Mouse (Mus musculus): Measurements from ENCODE around the gene Pald1. TPM values are rescaled to one million over a fixed set of nuclear protein-coding genes. Genes with fewer than 3 reads are reported as not detected.

Gene Pald1
- polyA plus RNA-seq, 1 experiment from 2014 or later, result 16.1 TPM

DNA sequence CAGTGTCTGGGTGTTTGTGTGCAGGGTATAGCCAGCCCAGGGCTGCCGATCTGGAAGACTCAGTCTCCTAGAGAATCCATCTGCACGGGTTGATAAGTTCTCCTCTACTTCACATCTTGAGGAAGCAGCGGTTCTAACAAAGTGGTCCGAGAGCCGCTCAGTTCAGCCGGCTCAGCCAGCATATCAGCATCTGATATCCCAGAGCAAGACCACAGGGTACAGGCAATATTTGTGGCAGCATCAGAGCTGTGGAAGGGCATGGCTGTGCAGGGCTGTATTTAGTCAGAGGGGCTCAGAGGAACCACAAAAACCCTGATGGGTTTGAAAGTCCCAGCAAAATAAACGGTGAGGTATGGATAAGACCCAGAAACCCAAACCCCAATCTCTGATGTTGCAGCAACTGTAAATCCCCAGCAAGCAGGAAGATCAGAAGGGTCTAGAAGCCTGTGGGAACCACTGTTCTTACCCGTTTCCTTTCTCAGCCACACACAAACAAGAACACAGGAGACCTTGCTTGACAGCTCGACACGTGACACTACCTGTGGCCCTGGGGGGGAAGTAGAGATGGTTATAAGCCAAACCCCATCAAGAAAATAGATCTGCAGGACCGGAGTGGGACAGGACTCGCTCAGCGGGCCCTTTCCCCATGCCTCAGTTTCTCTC lies 77.3 kb downstream of the Pald1 start:
- no peak overlapping the region for H3K27ac ChIP-seq (replicated peaks; ENCODE audit: low read depth, low read length)
- ATAC-seq (replicated peaks; ENCODE audit: insufficient number of reproducible peaks, low FRiP score, low TSS enrichment, low read depth), result no peak
- no peak overlapping the region for H3K4me2 ChIP-seq (ENCODE audit: low read depth, low read length)
- WGBS, result 80% methylated on average over 13 of the region's 13 CpGs
- H3K4me1 ChIP-seq (ENCODE audit: control insufficient read depth, insufficient read depth, low read length), result no peaks in the 10 kb centered on the region
- H3K9ac ChIP-seq (replicated peaks; ENCODE audit: low read length), result no peak overlapping the region
- DNase-seq (ENCODE audit: low spot score), result no peak
- no peaks in the 10 kb centered on the region for H3K36me3 ChIP-seq (replicated peaks; ENCODE audit: control insufficient read depth, insufficient read depth, low read depth, low read length)
- no peaks in the 10 kb centered on the region for H3K27me3 ChIP-seq (ENCODE audit: control insufficient read depth, insufficient read depth, low read length)
- no peak overlapping the region for H3K4me3 ChIP-seq (ENCODE audit: low read depth, low read length)
- H3K9me3 ChIP-seq (replicated peaks; ENCODE audit: control insufficient read depth, low read length), result no peaks in the 10 kb centered on the region

DNA sequence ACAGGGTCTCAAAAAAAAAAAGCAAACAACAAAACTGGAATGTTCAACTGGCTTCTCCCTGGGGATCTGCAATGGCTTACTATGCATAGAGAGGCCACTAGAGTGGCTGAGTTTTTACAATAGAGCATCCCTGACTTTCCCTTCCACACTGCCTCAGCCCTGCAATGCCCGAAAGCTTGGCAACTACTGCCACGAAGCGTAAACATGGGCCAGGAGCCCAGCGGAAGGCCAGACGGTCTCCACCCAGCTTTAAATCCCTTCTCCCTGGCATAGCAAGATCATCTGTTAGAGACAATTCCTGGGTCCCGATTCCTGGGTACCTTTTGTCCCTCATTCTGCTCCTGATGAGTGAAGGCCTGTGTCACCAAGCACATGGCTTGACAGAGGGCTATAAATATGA lies 79.3 kb downstream of the Pald1 start:
- ATAC-seq (replicated peaks; ENCODE audit: insufficient number of reproducible peaks, low FRiP score, low TSS enrichment, low read depth) (no peak), DNase-seq (ENCODE audit: low spot score) (no peak)
- WGBS, result 90% methylated on average over 6 of the region's 6 CpGs

DNA sequence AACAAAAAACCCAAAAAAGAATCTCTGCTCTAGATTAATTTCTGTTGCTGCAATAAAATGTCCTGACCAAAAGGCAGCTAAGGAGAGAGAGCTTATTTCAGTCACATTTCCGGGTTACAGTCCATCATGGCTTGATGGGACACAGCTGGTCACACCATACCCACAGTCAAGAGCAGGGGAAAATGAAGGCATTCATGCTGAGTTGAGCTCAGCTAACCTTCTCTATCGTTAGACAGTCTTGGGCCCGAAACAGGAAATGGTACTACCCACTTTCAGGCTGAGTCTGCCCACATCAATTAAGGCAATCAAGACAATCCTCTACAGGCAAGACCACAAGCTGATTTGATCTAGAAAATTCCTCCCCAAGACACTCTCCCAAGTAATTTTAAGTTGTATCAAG lies 82.3 kb downstream of the Pald1 start:
- no peak overlapping the region for H3K4me3 ChIP-seq (ENCODE audit: low read depth, low read length)
- 64% methylated on average over 3 of the region's 3 CpGs for whole genome bisulfite sequencing
- H3K27ac ChIP-seq (replicated peaks; ENCODE audit: low read depth, low read length), result no peak overlapping the region
- no peaks in the 10 kb centered on the region for H3K9me3 ChIP-seq (replicated peaks; ENCODE audit: control insufficient read depth, low read length)
- H3K4me1 ChIP-seq (ENCODE audit: control insufficient read depth, insufficient read depth, low read length), result no peaks in the 10 kb centered on the region
- ATAC-seq (replicated peaks; ENCODE audit: insufficient number of reproducible peaks, low FRiP score, low TSS enrichment, low read depth) (no peak), DNase-seq (ENCODE audit: low spot score) (no peak)
- no peaks in the 10 kb centered on the region for H3K36me3 ChIP-seq (replicated peaks; ENCODE audit: control insufficient read depth, insufficient read depth, low read depth, low read length)
- no peak overlapping the region for H3K4me2 ChIP-seq (ENCODE audit: low read depth, low read length)
- H3K9ac ChIP-seq (replicated peaks; ENCODE audit: low read length), result no peak overlapping the region
- H3K27me3 ChIP-seq (ENCODE audit: control insufficient read depth, insufficient read depth, low read length), result no peaks in the 10 kb centered on the region

More for the DNA sequence above, 79.3 kb downstream of the Pald1 start:
- H3K4me1 ChIP-seq (ENCODE audit: control insufficient read depth, insufficient read depth, low read length), result no peaks in the 10 kb centered on the region
- no peak overlapping the region for H3K27ac ChIP-seq (replicated peaks; ENCODE audit: low read depth, low read length)
- H3K4me2 ChIP-seq (ENCODE audit: low read depth, low read length), result no peak overlapping the region
- no peaks in the 10 kb centered on the region for H3K9me3 ChIP-seq (replicated peaks; ENCODE audit: control insufficient read depth, low read length)
- no peak overlapping the region for H3K4me3 ChIP-seq (ENCODE audit: low read depth, low read length)
- no peaks in the 10 kb centered on the region for H3K27me3 ChIP-seq (ENCODE audit: control insufficient read depth, insufficient read depth, low read length)
- no peaks in the 10 kb centered on the region for H3K36me3 ChIP-seq (replicated peaks; ENCODE audit: control insufficient read depth, insufficient read depth, low read depth, low read length)
- H3K9ac ChIP-seq (replicated peaks; ENCODE audit: low read length), result no peak overlapping the region

DNA sequence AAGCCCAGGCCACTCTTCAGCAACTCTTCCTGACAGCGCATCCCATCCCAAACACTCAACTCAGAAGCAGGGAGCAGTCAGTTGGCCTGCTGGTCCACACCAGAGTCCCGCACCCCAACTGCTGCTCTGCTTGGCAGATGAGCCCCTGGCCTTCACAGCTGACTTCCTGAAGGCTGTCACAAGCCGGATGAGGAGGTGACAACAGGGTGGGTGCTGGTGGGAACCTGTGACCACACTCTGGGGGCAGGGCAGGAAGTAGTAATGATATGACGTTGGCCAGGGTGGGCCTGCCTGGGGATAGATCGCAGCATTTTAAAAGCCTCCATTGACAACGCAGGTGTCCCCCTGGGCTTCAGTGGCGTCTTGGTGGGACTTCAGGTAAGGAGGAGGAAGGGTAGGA lies 85.9 kb downstream of the Pald1 start, which contains the start of gene Prf1:
Gene Prf1 (plus strand): TSS at position 357 of the 400 bp plus-strand sequence.
- Histone ChIP-seq H3K4me3 (ENCODE audit: low read depth, low read length) (no peak within 1 kb of the TSS), H3K9ac (replicated peaks; ENCODE audit: low read length) (no peak within 1 kb of the TSS), H3K36me3 (replicated peaks; ENCODE audit: control insufficient read depth, insufficient read depth, low read depth, low read length) (no peaks in the 10 kb centered on the region), H3K9me3 (replicated peaks; ENCODE audit: control insufficient read depth, low read length) (no peaks in the 10 kb centered on the region), H3K27ac (replicated peaks; ENCODE audit: low read depth, low read length) (no peak within 1 kb of the TSS), H3K4me2 (ENCODE audit: low read depth, low read length) (no peak within 1 kb of the TSS), H3K4me1 (ENCODE audit: control insufficient read depth, insufficient read depth, low read length) (no peaks in the 10 kb centered on the region), H3K27me3 (ENCODE audit: control insufficient read depth, insufficient read depth, low read length) (no peaks in the 10 kb centered on the region)
- ATAC-seq (replicated peaks; ENCODE audit: insufficient number of reproducible peaks, low FRiP score, low TSS enrichment, low read depth) (no peak), DNase-seq (ENCODE audit: low spot score) (no peak)
- WGBS, result 85% methylated on average over 7 of the region's 7 CpGs

DNA sequence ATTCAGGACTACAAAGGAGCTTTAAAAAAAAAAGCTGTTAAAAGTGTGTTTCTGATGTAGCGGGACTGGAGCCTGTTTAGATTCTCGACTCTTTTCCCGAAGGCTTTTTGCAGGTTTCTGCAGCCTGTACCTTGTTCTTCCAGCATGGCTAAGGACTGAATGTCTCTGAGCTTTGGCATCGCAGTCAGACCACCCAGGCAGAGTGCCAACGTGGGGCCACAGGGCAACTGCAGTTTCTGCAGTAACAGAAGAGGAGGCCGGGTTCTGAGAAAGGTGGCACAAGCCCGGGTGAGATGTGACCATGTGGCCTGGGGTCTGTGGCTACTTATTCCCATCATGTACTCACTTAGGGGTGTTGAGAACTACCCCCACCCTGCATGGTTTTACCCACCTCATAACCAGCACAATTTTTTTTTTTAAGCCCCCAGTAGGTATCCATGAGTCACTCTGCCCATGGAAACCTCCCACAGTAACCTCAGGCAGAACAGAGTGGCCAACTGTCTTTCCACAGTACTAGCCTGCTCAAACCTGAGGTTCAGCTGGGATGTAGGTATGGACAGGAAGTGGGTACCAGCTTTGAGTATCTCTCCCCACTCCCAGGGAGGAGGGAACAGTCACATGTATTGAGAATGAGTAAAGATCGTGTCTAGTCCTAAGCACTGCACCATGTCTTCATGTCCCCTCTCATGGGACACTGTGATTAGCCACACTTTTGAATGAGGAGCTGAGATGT lies 86.5 kb downstream of the Pald1 start:
- H3K27ac ChIP-seq (replicated peaks; ENCODE audit: low read depth, low read length), result no peak overlapping the region
- no peak overlapping the region for H3K9ac ChIP-seq (replicated peaks; ENCODE audit: low read length)
- H3K4me3 ChIP-seq (ENCODE audit: low read depth, low read length), result no peak overlapping the region
- H3K4me2 ChIP-seq (ENCODE audit: low read depth, low read length), result no peak overlapping the region
- no peak for DNase-seq (ENCODE audit: low spot score)
- H3K9me3 ChIP-seq (replicated peaks; ENCODE audit: control insufficient read depth, low read length), result no peaks in the 10 kb centered on the region
- WGBS, result 85% methylated on average over 8 of the region's 8 CpGs
- H3K27me3 ChIP-seq (ENCODE audit: control insufficient read depth, insufficient read depth, low read length), result no peaks in the 10 kb centered on the region
- no peaks in the 10 kb centered on the region for H3K36me3 ChIP-seq (replicated peaks; ENCODE audit: control insufficient read depth, insufficient read depth, low read depth, low read length)
- H3K4me1 ChIP-seq (ENCODE audit: control insufficient read depth, insufficient read depth, low read length), result no peaks in the 10 kb centered on the region
- no peak for ATAC-seq (replicated peaks; ENCODE audit: insufficient number of reproducible peaks, low FRiP score, low TSS enrichment, low read depth)

DNA sequence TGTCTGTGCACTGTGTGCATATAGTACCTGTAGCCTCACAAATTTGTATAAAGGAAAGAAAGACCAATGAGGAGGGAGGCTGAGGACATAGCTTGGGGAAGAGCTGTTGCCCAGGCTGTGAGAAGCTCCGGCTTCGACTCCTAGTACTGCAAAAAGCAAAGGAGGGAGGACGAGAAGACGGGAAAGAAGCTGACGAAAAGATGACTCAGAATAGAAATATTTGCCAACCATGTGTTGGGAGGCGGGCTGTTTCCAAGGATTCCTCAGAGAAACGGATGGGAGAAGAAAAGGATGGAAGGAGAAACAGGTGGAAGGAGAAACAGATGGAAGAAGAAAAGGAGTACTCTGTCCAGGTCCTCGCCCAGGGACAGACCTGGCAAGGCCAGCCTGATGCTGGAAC lies 89.1 kb downstream of the Pald1 start:
- Histone ChIP-seq H3K4me2 (ENCODE audit: low read depth, low read length) (no peak overlapping the region), H3K4me1 (ENCODE audit: control insufficient read depth, insufficient read depth, low read length) (no peaks in the 10 kb centered on the region), H3K9me3 (replicated peaks; ENCODE audit: control insufficient read depth, low read length) (no peaks in the 10 kb centered on the region), H3K4me3 (ENCODE audit: low read depth, low read length) (no peak overlapping the region), H3K9ac (replicated peaks; ENCODE audit: low read length) (no peak overlapping the region), H3K27ac (replicated peaks; ENCODE audit: low read depth, low read length) (no peak overlapping the region), H3K36me3 (replicated peaks; ENCODE audit: control insufficient read depth, insufficient read depth, low read depth, low read length) (no peaks in the 10 kb centered on the region), H3K27me3 (ENCODE audit: control insufficient read depth, insufficient read depth, low read length) (no peaks in the 10 kb centered on the region)
- ATAC-seq (replicated peaks; ENCODE audit: insufficient number of reproducible peaks, low FRiP score, low TSS enrichment, low read depth), result no peak
- no peak for DNase-seq (ENCODE audit: low spot score)
- WGBS, result 88% methylated on average over 8 of the region's 8 CpGs

DNA sequence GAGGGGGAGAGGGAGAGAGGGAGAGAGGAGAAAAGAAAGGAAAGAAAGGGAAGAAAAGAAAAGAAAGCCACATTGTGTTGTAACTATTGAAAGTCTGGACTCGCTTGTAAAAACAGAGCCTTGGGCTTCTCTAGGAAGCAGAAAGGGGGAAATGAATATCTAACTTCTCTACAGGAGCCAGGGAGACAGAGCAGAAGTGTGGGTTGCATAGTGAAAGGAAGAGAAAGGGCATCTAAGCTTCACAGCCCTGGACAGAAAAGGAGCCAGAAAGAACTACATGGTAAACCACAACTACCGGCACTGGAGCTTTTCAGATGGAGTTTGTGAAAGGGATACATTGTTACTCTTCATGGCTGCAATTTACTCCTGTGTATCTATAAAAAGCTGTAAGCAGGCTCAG lies 92.9 kb downstream of the Pald1 start:
- no peak overlapping the region for H3K27ac ChIP-seq (replicated peaks; ENCODE audit: low read depth, low read length)
- H3K9me3 ChIP-seq (replicated peaks; ENCODE audit: control insufficient read depth, low read length), result no peaks in the 10 kb centered on the region
- no peaks in the 10 kb centered on the region for H3K36me3 ChIP-seq (replicated peaks; ENCODE audit: control insufficient read depth, insufficient read depth, low read depth, low read length)
- no peak overlapping the region for H3K4me2 ChIP-seq (ENCODE audit: low read depth, low read length)
- DNase-seq (ENCODE audit: low spot score), result no peak
- H3K4me3 ChIP-seq (ENCODE audit: low read depth, low read length), result no peak overlapping the region
- H3K4me1 ChIP-seq (ENCODE audit: control insufficient read depth, insufficient read depth, low read length), result no peaks in the 10 kb centered on the region
- WGBS, result 41% methylated on average over 2 of the region's 2 CpGs
- ATAC-seq (replicated peaks; ENCODE audit: insufficient number of reproducible peaks, low FRiP score, low TSS enrichment, low read depth), result no peak
- H3K9ac ChIP-seq (replicated peaks; ENCODE audit: low read length), result no peak overlapping the region
- H3K27me3 ChIP-seq (ENCODE audit: control insufficient read depth, insufficient read depth, low read length), result no peaks in the 10 kb centered on the region

DNA sequence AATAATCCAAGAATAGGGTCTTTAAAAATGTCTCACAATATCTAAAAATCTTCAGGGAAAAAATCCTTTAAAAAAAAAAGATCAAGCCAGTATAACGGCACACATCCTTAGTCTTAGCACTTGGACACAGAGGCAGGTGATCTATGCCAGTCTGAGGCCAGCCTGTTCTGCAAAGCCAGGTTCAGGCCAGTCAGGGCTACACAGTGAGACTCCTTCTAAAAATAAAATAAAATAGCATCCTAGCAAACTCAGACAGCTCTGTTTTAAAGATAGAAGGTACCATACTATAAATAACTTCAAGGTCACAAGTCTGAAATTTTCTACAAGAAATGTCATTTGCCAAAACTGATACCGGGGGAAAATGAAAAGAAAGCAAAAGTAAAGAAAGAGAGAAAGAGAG lies 93.3 kb downstream of the Pald1 start:
- Histone ChIP-seq H3K4me1 (ENCODE audit: control insufficient read depth, insufficient read depth, low read length) (no peaks in the 10 kb centered on the region), H3K4me2 (ENCODE audit: low read depth, low read length) (no peak overlapping the region), H3K27ac (replicated peaks; ENCODE audit: low read depth, low read length) (no peak overlapping the region), H3K9me3 (replicated peaks; ENCODE audit: control insufficient read depth, low read length) (no peaks in the 10 kb centered on the region), H3K4me3 (ENCODE audit: low read depth, low read length) (no peak overlapping the region), H3K9ac (replicated peaks; ENCODE audit: low read length) (no peak overlapping the region), H3K27me3 (ENCODE audit: control insufficient read depth, insufficient read depth, low read length) (no peaks in the 10 kb centered on the region), H3K36me3 (replicated peaks; ENCODE audit: control insufficient read depth, insufficient read depth, low read depth, low read length) (no peaks in the 10 kb centered on the region)
- ATAC-seq (replicated peaks; ENCODE audit: insufficient number of reproducible peaks, low FRiP score, low TSS enrichment, low read depth) (no peak), DNase-seq (ENCODE audit: low spot score) (no peak)
- WGBS, result 86% methylated on average over 2 of the region's 2 CpGs
